Mouse (Mus musculus): Measurements from ENCODE around the gene Olfr353. TPM values are rescaled to one million over a fixed set of nuclear protein-coding genes. Genes with fewer than 3 reads are reported as not detected.

Gene Olfr353
- polyA plus RNA-seq, 1 experiment from 2014 or later: not detected

Other genes with a start within 250 kb of the Olfr353 start
- not detected in 2 replicates for gene Olfr346, start 207.1 kb downstream of the Olfr353 start, polyA plus RNA-seq (2014; fragmentation: Nextera tagmentation; extraction: Ambion mirVana)
- gene Olfr347, start 161.0 kb downstream of the Olfr353 start, polyA plus RNA-seq (2014; fragmentation: Nextera tagmentation; extraction: Ambion mirVana): not detected in 2 replicates
- gene Olfr348, start 108.7 kb downstream of the Olfr353 start, polyA plus RNA-seq (2014; fragmentation: Nextera tagmentation; extraction: Ambion mirVana): not detected in 2 replicates
- gene Olfr50, start 102.4 kb downstream of the Olfr353 start, polyA plus RNA-seq (2014; fragmentation: Nextera tagmentation; extraction: Ambion mirVana): not detected in 2 replicates
- gene Olfr3, start 75.9 kb downstream of the Olfr353 start, polyA plus RNA-seq (2014; fragmentation: Nextera tagmentation; extraction: Ambion mirVana): not detected in 2 replicates
- not detected in 2 replicates for gene Olfr350, start 46.6 kb downstream of the Olfr353 start, polyA plus RNA-seq (2014; fragmentation: Nextera tagmentation; extraction: Ambion mirVana)
- gene Olfr351, start 30.3 kb downstream of the Olfr353 start, polyA plus RNA-seq (2014; fragmentation: Nextera tagmentation; extraction: Ambion mirVana): not detected in 2 replicates
- gene Olfr352, start 24.5 kb downstream of the Olfr353 start, polyA plus RNA-seq (2014; fragmentation: Nextera tagmentation; extraction: Ambion mirVana): not detected in 2 replicates
- gene Olfr354, start 12.7 kb upstream of the Olfr353 start, polyA plus RNA-seq (2014; fragmentation: Nextera tagmentation; extraction: Ambion mirVana): not detected in 2 replicates
- gene Olfr355, start 36.0 kb upstream of the Olfr353 start, polyA plus RNA-seq (2014; fragmentation: Nextera tagmentation; extraction: Ambion mirVana): not detected in 2 replicates
- not detected in 2 replicates for gene Olfr356, start 44.2 kb upstream of the Olfr353 start, polyA plus RNA-seq (2014; fragmentation: Nextera tagmentation; extraction: Ambion mirVana)
- gene Olfr357, start 100.9 kb upstream of the Olfr353 start, polyA plus RNA-seq (2014; fragmentation: Nextera tagmentation; extraction: Ambion mirVana): not detected in 2 replicates
- not detected in 2 replicates for gene Olfr358, start 116.4 kb upstream of the Olfr353 start, polyA plus RNA-seq (2014; fragmentation: Nextera tagmentation; extraction: Ambion mirVana)
- gene Olfr360, start 172.8 kb upstream of the Olfr353 start, polyA plus RNA-seq (2014; fragmentation: Nextera tagmentation; extraction: Ambion mirVana): not detected in 2 replicates
- gene Olfr361, start 196.4 kb upstream of the Olfr353 start, polyA plus RNA-seq (2014; fragmentation: Nextera tagmentation; extraction: Ambion mirVana): not detected in 2 replicates
- gene Olfr362, start 225.0 kb upstream of the Olfr353 start, polyA plus RNA-seq (2014; fragmentation: Nextera tagmentation; extraction: Ambion mirVana): not detected in 2 replicates
- gene Olfr364-ps1, start 246.4 kb upstream of the Olfr353 start, polyA plus RNA-seq (2014; fragmentation: Nextera tagmentation; extraction: Ambion mirVana): not detected in 2 replicates